Mouse (Mus musculus) liver, adult 2 months (tissue): ENCODE measurements around the gene Tshz2.

Experiments
- CTCF ChIP-seq: fragments of 200-500 bp; IDR thresholded peaks from 2 replicates; pipeline ENCODE4 v1.5.1; 2011; ENCODE audit warnings: low read depth, low read length, control low read depth
- POLR2A ChIP-seq: fragments of 200-500 bp; IDR thresholded peaks from 2 replicates; pipeline ENCODE4 v1.6.1; 2011; ENCODE audit warnings: low read length, control low read depth; ENCODE audit not compliant: insufficient read depth; ENCODE audit errors: extremely low read depth

GRCm38 (mm10) chr2:170070641-170071241 lies 437.9 kb downstream of the Tshz2 start:
- no peak for TF ChIP-seq POLR2A
- TF ChIP-seq CTCF, result no peak
